Mouse (Mus musculus) intestine, postnatal 0 days (tissue): ENCODE data around the gene Dnajc7. TPM values are rescaled to one million over a fixed set of nuclear protein-coding genes. Genes with fewer than 3 reads are reported as not detected.

Experiments
- ATAC-seq: fragments of 200-750 bp; cut with Nextera tagmentation; 2 replicates; pipeline ENCODE4 v1.8.0; 2017; ENCODE audit warnings: mild to moderate bottlenecking, moderate TSS enrichment, moderate library complexity
- H3K27ac ChIP-seq: fragments of 300-500 bp; sonication (generic); 2 replicates; pipeline ENCODE4 v1.5.1; 2014; ENCODE audit warnings: mild to moderate bottlenecking, low read depth, low read length, moderate library complexity
- H3K27me3 ChIP-seq: fragments of 300-500 bp; sonication (generic); replicated peaks from 2 replicates; pipeline ENCODE4 v1.6.1; 2014; ENCODE audit warnings: low read length, mixed read lengths; ENCODE audit not compliant: control insufficient read depth, insufficient read depth
- H3K36me3 ChIP-seq: fragments of 300-500 bp; sonication (generic); 2 replicates; pipeline ENCODE4 v1.6.1; 2014; ENCODE audit warnings: mild to moderate bottlenecking, moderate library complexity; ENCODE audit not compliant: control insufficient read depth, insufficient read depth
- H3K4me1 ChIP-seq: fragments of 300-500 bp; sonication (generic); replicated peaks from 2 replicates; pipeline ENCODE4 v1.6.1; 2014; ENCODE audit warnings: antibody characterized with exemption, low read length, mixed read lengths; ENCODE audit not compliant: control insufficient read depth, insufficient read depth
- H3K4me2 ChIP-seq: fragments of 300-500 bp; sonication (generic); replicated peaks from 2 replicates; pipeline ENCODE4 v1.6.1; 2014; ENCODE audit warnings: low read depth, mild to moderate bottlenecking, moderate library complexity
- H3K4me3 ChIP-seq: fragments of 300-500 bp; sonication (generic); 2 replicates; pipeline ENCODE4 v1.5.1; 2014; ENCODE audit warnings: low read depth, low read length
- H3K9ac ChIP-seq: fragments of 300-500 bp; sonication (generic); 2 replicates; pipeline ENCODE4 v1.6.1; 2014; ENCODE audit warnings: mild to moderate bottlenecking, low read depth, low read length
- H3K9me3 ChIP-seq: fragments of 300-500 bp; sonication (generic); 2 replicates; pipeline ENCODE4 v1.6.1; 2016; ENCODE audit warnings: mixed run types; ENCODE audit not compliant: control insufficient read depth
- CTCF ChIP-seq: sonication (generic); IDR thresholded peaks from 2 replicates; pipeline ENCODE4 v1.5.1; 2016; ENCODE audit warnings: low read depth, mild to moderate bottlenecking, control low read depth, antibody characterized with exemption, moderate library complexity
- WGBS: fragments of 180-500 bp; shearing (Covaris S2); extraction: QIAGEN DNeasy Blood & Tissue Kit; methylation state at CpG from one replicate; pipeline ENCODE4 v1.1.7; 2014; 5-methylcytosine and 5-hydroxymethylcytosine counted together
- polyA plus RNA-seq: library from polyadenylated mRNA; unstranded; fragments of >200 nt; fragmentation: Nextera tagmentation; extraction: Ambion mirVana; gene quantifications from 2 replicates; pipeline ENCODE4 v1.2.1, GENCODE M21; 2015

Gene Dnajc7
- polyA plus RNA-seq, 1 experiment from 2014 or later, result 72.9 TPM

- Histone ChIP-seq H3K27ac (no peak overlapping the region), H3K4me1 (no peaks in the 10 kb centered on the region), H3K4me2 (no peak overlapping the region), H3K4me3 (no peak overlapping the region), H3K36me3 (no peaks in the 10 kb centered on the region), H3K27me3 (peaks cover 18% of the 10 kb centered on the region), H3K9ac (no peak overlapping the region), H3K9me3 (no peaks in the 10 kb centered on the region)
- TF ChIP-seq CTCF, result peak; percentile 81
- ATAC-seq, result no peak
- WGBS, result 13% methylated on average over 1 of the region's 1 CpGs
Observed at GRCm38 (mm10) chr11:100646265-100646664, 26.3 kb upstream of the Dnajc7 start.

- Histone ChIP-seq H3K4me1 (no peaks in the 10 kb centered on the region), H3K27ac (no peak overlapping the region), H3K9me3 (no peaks in the 10 kb centered on the region), H3K4me2 (no peak overlapping the region), H3K36me3 (no peaks in the 10 kb centered on the region), H3K9ac (no peak overlapping the region), H3K27me3 (peaks cover 18% of the 10 kb centered on the region), H3K4me3 (no peak overlapping the region)
- 63% methylated on average over 15 of the region's 15 CpGs for WGBS
- no peak for ATAC-seq
- no peak for TF ChIP-seq CTCF
Observed at GRCm38 (mm10) chr11:100643612-100644575, 23.9 kb upstream of the Dnajc7 start.

GRCm38 (mm10) chr11:100640159-100640906 is 20.4 kb upstream of the Dnajc7 start:
- Histone ChIP-seq H3K27ac (no peak overlapping the region), H3K27me3 (peaks cover 13% of the 10 kb centered on the region), H3K4me3 (peak overlapping the region; percentile 23; the same call in 1 of the 2 replicates), H3K36me3 (no peaks in the 10 kb centered on the region), H3K4me2 (peak overlapping the region; percentile 71), H3K4me1 (no peaks in the 10 kb centered on the region), H3K9me3 (no peaks in the 10 kb centered on the region), H3K9ac (no peak overlapping the region)
- ATAC-seq, result peak; percentile 64
- peak; percentile 74 for TF ChIP-seq CTCF
- 7% methylated on average over 52 of the region's 52 CpGs for WGBS

DNA sequence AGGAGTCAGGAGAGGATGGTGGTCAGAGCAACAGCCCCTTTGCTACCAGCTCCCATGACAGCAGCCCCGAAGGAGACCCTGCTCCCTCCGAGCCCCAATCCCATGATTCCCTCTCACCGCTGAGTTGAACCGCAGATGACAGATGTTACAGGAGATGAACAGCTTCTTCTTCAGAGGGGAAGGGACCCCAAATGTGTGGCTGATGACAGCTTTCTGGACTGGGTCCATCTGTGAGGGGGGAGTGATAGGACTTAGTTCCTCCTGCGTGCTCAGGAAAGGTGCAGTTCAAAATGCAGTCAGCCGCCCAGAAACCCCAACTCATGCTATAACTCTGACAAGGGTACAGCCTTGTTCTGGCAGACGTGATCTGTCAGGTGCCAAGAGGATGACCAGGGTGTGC is 14.6 kb upstream of the Dnajc7 start:
- Histone ChIP-seq H3K27ac (no peak overlapping the region), H3K4me3 (no peak overlapping the region), H3K4me2 (no peak overlapping the region), H3K27me3 (peaks cover 7% of the 10 kb centered on the region), H3K9me3 (no peaks in the 10 kb centered on the region), H3K9ac (no peak overlapping the region), H3K36me3 (no peaks in the 10 kb centered on the region), H3K4me1 (no peaks in the 10 kb centered on the region)
- no peak for TF ChIP-seq CTCF
- WGBS, result 66% methylated on average over 7 of the region's 7 CpGs
- ATAC-seq, result no peak

DNA sequence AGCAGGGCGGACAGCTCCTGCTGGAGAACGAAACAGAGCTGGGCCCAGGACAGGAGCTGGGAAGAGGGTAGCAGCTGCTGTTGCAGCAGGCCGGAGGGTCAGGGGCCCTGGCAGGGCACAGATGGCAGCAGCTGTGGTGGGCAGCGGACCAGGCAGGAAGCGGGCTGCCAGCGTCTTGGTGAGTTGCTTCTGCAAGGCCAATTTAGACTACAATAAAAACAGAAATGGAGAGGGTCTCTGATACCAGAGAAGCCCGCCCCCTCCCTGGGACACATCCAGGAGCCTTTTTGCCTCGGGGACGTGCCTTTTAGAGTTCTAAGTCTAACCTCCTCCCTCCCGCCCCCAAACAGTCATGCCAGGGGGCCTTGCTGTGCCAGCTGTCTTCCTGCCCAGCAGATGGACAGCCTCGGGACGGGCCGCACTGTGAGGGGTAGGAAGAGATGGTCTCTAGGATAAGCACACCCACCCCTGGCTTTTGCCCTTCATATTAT is 8.9 kb upstream of the Dnajc7 start:
- no peak overlapping the region for H3K27ac ChIP-seq
- no peak overlapping the region for H3K9ac ChIP-seq
- peaks cover 16% of the 10 kb centered on the region for H3K36me3 ChIP-seq
- 59% methylated on average over 13 of the region's 13 CpGs for WGBS
- ATAC-seq, result no peak
- no peak overlapping the region for H3K4me3 ChIP-seq
- no peaks in the 10 kb centered on the region for H3K9me3 ChIP-seq
- H3K4me1 ChIP-seq, result 0 out of 2 replicates have a peak, but pooled peaks cover 6% of the 10 kb centered on the region
- H3K27me3 ChIP-seq, result 0 out of 2 replicates have a peak, but pooled peaks cover 6% of the 10 kb centered on the region
- TF ChIP-seq CTCF, result no peak
- H3K4me2 ChIP-seq, result 0 out of 2 replicates have a peak overlapping the region, but pooled peaks have one; percentile 0

- H3K4me2 ChIP-seq, result no peak overlapping the region
- no peak for TF ChIP-seq CTCF
Observed at GRCm38 (mm10) chr11:100628056-100628455, 8.1 kb upstream of the Dnajc7 start.

More at GRCm38 (mm10) chr11:100628056-100628455, 8.1 kb upstream of the Dnajc7 start:
- ATAC-seq, result no peak
- no peak overlapping the region; the same call in 1 of the 2 replicates for H3K9ac ChIP-seq
- H3K4me3 ChIP-seq, result no peak overlapping the region
- 0 out of 2 replicates have a peak, but pooled peaks cover 8% of the 10 kb centered on the region for H3K4me1 ChIP-seq
- H3K27me3 ChIP-seq, result 0 out of 2 replicates have a peak, but pooled peaks cover 6% of the 10 kb centered on the region
- no peaks in the 10 kb centered on the region for H3K9me3 ChIP-seq
- 86% methylated on average over 5 of the region's 5 CpGs for WGBS
- H3K36me3 ChIP-seq, result peaks cover 16% of the 10 kb centered on the region
- H3K27ac ChIP-seq, result no peak overlapping the region
